Mouse (Mus musculus): ENCODE data around the gene Gtsf2. TPM values are rescaled to one million over a fixed set of nuclear protein-coding genes. Genes with fewer than 3 reads are reported as not detected.

Gene Gtsf2
- not detected in 2 replicates for polyA plus RNA-seq (2015; fragmentation: Nextera tagmentation; extraction: Ambion mirVana)

DNA sequence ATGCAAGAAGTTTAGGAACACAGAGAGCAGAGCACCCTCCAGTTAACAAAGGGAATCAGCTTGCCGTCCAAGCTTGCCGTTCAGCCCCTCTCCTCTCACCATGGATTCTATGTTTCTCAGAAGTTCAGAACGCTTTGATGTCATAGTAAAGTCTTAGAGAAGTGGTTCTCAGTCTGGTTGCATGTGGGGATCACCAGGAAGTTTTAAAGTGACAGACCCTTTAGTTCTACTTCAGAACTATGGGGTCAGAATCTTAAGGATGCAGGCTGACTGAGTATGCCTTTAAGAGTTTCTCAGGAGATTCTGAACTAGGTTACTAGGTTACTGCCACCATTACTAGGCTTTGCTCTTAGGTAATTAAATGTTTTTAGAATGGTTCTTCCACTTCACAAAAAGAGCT lies at the start of gene Gtsf2:
Gene Gtsf2 (minus strand): TSS at position 101 of the 400 bp plus-strand sequence.

DNA sequence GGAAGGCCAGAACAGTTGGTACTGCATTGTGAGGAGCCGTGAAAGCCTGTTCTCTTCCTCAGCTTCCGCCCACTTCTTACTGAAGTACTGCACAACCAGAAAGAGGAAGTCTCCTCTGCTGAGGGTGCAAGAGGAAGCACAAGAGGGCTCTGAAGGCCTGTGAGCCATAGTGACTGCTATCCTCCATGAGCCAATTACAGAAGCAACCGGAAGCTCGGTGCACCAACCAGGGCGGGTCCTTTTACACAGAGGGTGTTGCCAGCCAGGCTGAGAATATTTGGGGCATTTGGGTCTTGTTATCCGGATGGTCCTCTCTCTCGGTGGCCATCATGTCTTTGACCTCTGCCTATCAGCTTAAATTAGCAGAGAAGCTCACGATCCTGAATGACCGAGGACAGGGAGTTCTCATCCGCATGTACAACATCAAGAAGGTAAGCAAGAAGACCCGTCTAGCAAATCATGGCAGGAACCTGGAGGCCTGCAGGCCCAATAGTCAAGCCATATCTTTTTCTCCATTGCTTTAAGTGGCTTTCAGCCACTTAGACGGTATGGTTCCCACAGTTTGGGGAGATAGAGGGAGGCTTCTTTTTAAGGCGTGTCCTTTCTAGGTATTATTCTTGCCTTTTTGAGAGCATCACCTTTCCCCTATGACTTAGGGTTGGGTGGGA lies 5.4 kb upstream of the Gtsf2 start, which contains the start of gene Nckap1l:
Gene Nckap1l (plus strand): TSS at position 244 of the 668 bp plus-strand sequence.

DNA sequence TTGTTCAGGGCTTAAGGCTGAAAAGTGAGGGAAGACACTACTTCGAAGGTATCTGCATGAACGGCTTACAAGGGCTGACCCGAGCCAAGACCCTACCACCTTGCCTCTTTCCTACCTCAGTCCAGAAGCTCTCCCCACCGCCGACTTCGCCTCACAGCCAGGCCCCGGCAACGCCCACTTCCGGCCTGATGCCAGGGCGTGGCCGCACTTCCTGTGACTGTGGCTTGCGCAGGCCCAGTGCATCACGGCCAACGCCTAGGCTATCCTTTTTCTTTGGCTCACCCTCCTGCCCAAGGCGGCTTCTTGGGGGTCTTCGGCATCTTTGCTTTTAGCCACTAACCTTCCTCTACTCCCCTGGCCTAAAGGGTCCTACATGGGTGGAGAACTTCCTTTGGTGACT lies 18.0 kb downstream of the Gtsf2 start, which contains the start of gene Gtsf1:
Gene Gtsf1 (minus strand): TSS at position 230 of the 400 bp plus-strand sequence.

Other genes starting within 250 kb of the Gtsf2 start
- 23.3 and 31.5 TPM in 2 replicates for gene Cbx5, start 208.7 kb downstream of the Gtsf2 start, polyA plus RNA-seq (2015; fragmentation: Nextera tagmentation; extraction: Ambion mirVana)
- 287 and 297 TPM in 2 replicates for gene Hnrnpa1, start 208.0 kb downstream of the Gtsf2 start, polyA plus RNA-seq (2015; fragmentation: Nextera tagmentation; extraction: Ambion mirVana)
- 0.59 and 4.1 TPM in 2 replicates for gene Nfe2, start 190.1 kb downstream of the Gtsf2 start, polyA plus RNA-seq (2015; fragmentation: Nextera tagmentation; extraction: Ambion mirVana)
- gene Copz1, start 175.8 kb downstream of the Gtsf2 start, polyA plus RNA-seq (2015; fragmentation: Nextera tagmentation; extraction: Ambion mirVana): 127 and 132 TPM in 2 replicates
- 0.17 and 3.8 TPM in 2 replicates for gene Gpr84, start 137.9 kb downstream of the Gtsf2 start, polyA plus RNA-seq (2015; fragmentation: Nextera tagmentation; extraction: Ambion mirVana)
- 9.3 and 10.8 TPM in 2 replicates for gene Zfp385a, start 108.4 kb downstream of the Gtsf2 start, polyA plus RNA-seq (2015; fragmentation: Nextera tagmentation; extraction: Ambion mirVana)
- 396 and 458 TPM in 2 replicates for gene Itga5, start 81.7 kb downstream of the Gtsf2 start, polyA plus RNA-seq (2015; fragmentation: Nextera tagmentation; extraction: Ambion mirVana)
- gene Gtsf1, start 18.0 kb downstream of the Gtsf2 start, polyA plus RNA-seq (2015; fragmentation: Nextera tagmentation; extraction: Ambion mirVana): not detected in 2 replicates
- 3.0 and 6.7 TPM in 2 replicates for gene Nckap1l, start 5.3 kb upstream of the Gtsf2 start, polyA plus RNA-seq (2015; fragmentation: Nextera tagmentation; extraction: Ambion mirVana)
- 2.1 and 3.3 TPM in 2 replicates for gene Pde1b, start 54.6 kb upstream of the Gtsf2 start, polyA plus RNA-seq (2015; fragmentation: Nextera tagmentation; extraction: Ambion mirVana)
- gene Ppp1r1a, start 89.5 kb upstream of the Gtsf2 start, polyA plus RNA-seq (2015; fragmentation: Nextera tagmentation; extraction: Ambion mirVana): 26.6 and 29.1 TPM in 2 replicates
- gene Glycam1, start 116.6 kb upstream of the Gtsf2 start, polyA plus RNA-seq (2015; fragmentation: Nextera tagmentation; extraction: Ambion mirVana): not detected in 2 replicates

Measured in urinary bladder, postnatal 0 days (tissue).